Mouse (Mus musculus): ENCODE measurements at regions not wholly inside any gene's neighbourhood (a gene's known extent, or its start where the extent isn't known, plus 50 kb on each side); places are given as distances from the start of the nearest gene placed in this dataset.
A peak's percentile ranks its signal among the peaks of the same experiment; 100 is the strongest.
"Not testable (repeated sequence)": the region's sequence is repeated elsewhere in the genome, so short reads cannot be mapped to it uniquely, and the experiment has no call there.

DNA sequence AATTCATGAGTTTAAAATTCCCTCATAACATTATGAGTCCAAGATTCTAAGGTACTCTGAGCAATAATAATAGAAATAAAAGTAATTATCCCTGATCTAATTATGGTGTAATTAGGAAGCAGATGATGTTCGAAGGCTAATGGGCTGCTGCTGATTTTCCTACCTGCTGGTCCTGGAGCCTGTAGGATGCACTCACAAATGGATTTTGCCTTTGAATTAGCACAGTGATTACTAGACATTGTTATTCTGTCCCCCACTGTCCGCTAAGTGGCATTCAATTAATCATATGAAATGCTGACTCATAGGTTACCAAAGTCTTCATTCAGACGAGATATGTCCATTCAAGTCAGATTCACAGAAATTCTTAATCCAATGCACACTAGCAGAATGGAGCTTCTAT lies 246.0 kb upstream of the Klf6 start:
- Histone ChIP-seq H3K4me1 (ENCODE audit: control insufficient read depth, insufficient read depth, low read length) (peaks cover 22% of the 10 kb centered on the region), H3K4me3 (ENCODE audit: insufficient read depth, low read length) (no peak overlapping the region), H3K27ac (ENCODE audit: insufficient read depth, low read depth, low read length) (peak overlapping the region; percentile 66)
- no peak for TF ChIP-seq CTCF (IDR thresholded peaks at IDR 0.05; ENCODE audit: low read depth, low read length)
- no peak for TF ChIP-seq POLR2A (IDR thresholded peaks at IDR 0.05; ENCODE audit: borderline replicate concordance, low read depth, low read length)

- Histone ChIP-seq H3K4me3 (ENCODE audit: insufficient read depth, low read length) (no peak overlapping the region), H3K27ac (ENCODE audit: insufficient read depth, low read depth, low read length) (no peak overlapping the region), H3K4me1 (ENCODE audit: control insufficient read depth, insufficient read depth, low read length) (peaks cover 8% of the 10 kb centered on the region)
- TF ChIP-seq CTCF (IDR thresholded peaks at IDR 0.05; ENCODE audit: low read depth, low read length): no peak
- no peak for TF ChIP-seq POLR2A (IDR thresholded peaks at IDR 0.05; ENCODE audit: borderline replicate concordance, low read depth, low read length)
Measured at GRCm38 (mm10) chr13:5628124-5628523, 233.2 kb upstream of the Klf6 start.

- TF ChIP-seq POLR2A (IDR thresholded peaks at IDR 0.05; ENCODE audit: borderline replicate concordance, low read depth, low read length): no peak
- TF ChIP-seq CTCF (IDR thresholded peaks at IDR 0.05; ENCODE audit: low read depth, low read length): no peak
- H3K4me1 ChIP-seq (ENCODE audit: control insufficient read depth, insufficient read depth, low read length): peaks cover 11% of the 10 kb centered on the region; the same call in 1 of the 2 replicates
- no peak overlapping the region for H3K4me3 ChIP-seq (ENCODE audit: insufficient read depth, low read length)
- no peak overlapping the region for H3K27ac ChIP-seq (ENCODE audit: insufficient read depth, low read depth, low read length)
Measured at GRCm38 (mm10) chr13:5634960-5635359, 226.3 kb upstream of the Klf6 start.

DNA sequence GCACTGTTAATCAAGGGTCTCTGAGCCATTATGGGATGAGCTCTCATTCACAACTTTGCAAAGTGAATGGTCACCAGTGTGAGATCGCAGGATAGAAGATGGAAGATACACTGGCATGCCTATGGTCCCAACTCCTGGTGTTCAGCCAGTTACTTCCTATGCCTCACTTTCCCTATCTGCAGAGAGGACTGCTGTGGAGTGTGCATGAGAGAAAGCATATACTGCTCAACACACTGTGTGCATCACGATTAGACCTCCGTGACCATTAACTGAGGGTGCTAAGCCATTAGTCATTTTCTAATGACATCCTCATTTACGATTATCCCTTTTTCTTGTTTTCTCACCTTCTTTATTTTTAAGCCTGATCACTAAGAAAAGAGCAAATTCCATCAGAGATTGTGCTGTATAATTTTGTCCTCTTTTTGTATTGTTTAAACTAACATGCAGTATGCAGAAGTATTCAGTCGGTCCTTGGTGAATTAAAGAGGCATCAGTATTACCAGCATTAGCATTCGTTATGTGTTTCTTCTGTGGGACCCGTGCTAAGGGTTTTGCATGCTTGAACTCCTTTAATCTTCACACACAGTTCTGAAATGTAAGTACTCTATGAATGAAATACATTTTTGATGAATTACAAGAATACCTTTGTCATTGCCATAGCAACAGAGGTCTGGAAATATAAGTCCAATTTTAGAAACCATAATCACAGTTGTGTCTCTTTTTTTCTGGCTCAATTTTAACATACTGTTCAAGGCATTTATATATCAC lies 219.4 kb upstream of the Klf6 start:
- TF ChIP-seq CTCF (IDR thresholded peaks at IDR 0.05; ENCODE audit: low read depth, low read length) (no peak), POLR2A (IDR thresholded peaks at IDR 0.05; ENCODE audit: borderline replicate concordance, low read depth, low read length) (no peak)
- Histone ChIP-seq H3K4me3 (ENCODE audit: insufficient read depth, low read length) (no peak overlapping the region), H3K27ac (ENCODE audit: insufficient read depth, low read depth, low read length) (no peak overlapping the region), H3K4me1 (ENCODE audit: control insufficient read depth, insufficient read depth, low read length) (no peaks in the 10 kb centered on the region)

DNA sequence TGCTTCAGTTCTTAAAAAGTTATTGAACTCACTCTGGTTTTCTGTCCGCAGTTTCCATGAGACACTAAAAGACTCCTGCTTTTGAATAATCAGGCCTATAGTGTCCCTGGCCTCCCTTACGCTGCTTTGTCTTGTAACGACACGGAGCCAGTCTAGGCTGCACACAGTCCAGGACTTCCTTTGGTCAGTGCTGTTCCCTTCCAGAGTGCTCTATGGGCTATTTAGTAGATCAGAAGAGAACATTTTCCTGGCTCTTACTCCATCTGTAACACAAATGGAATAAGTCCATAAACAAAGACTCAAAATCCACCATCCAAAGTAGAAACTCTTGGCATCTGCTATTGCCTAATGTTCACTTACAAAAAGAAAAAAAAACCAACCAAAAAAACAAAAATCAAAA lies 213.0 kb upstream of the Klf6 start:
- Histone ChIP-seq H3K27ac (ENCODE audit: insufficient read depth, low read depth, low read length) (no peak overlapping the region), H3K4me1 (ENCODE audit: control insufficient read depth, insufficient read depth, low read length) (no peaks in the 10 kb centered on the region), H3K4me3 (ENCODE audit: insufficient read depth, low read length) (no peak overlapping the region)
- TF ChIP-seq CTCF (IDR thresholded peaks at IDR 0.05; ENCODE audit: low read depth, low read length) (no peak), POLR2A (IDR thresholded peaks at IDR 0.05; ENCODE audit: borderline replicate concordance, low read depth, low read length) (no peak)

DNA sequence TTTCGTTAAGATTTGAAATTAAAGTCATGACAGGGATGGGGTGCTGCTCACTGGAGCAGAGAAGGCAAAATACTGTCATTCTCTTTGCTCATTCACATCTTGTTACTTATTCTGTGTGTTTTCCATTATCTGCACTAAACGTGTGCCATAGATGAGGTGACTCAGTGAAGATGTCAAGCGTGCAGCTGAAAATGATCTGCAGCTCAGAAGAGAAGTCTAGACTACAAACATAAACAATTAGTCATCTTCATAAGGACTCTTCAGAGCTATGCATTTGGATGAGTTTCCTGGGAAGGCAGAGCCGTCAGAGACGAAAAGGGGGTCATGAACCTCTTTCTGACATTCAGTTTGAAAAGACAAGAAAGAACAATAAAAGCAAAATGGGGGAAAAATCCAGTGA lies 203.7 kb upstream of the Klf6 start:
- TF ChIP-seq POLR2A (IDR thresholded peaks at IDR 0.05; ENCODE audit: borderline replicate concordance, low read depth, low read length) (no peak), CTCF (IDR thresholded peaks at IDR 0.05; ENCODE audit: low read depth, low read length) (no peak)
- Histone ChIP-seq H3K4me1 (ENCODE audit: control insufficient read depth, insufficient read depth, low read length) (no peaks in the 10 kb centered on the region), H3K27ac (ENCODE audit: insufficient read depth, low read depth, low read length) (no peak overlapping the region), H3K4me3 (ENCODE audit: insufficient read depth, low read length) (no peak overlapping the region)

DNA sequence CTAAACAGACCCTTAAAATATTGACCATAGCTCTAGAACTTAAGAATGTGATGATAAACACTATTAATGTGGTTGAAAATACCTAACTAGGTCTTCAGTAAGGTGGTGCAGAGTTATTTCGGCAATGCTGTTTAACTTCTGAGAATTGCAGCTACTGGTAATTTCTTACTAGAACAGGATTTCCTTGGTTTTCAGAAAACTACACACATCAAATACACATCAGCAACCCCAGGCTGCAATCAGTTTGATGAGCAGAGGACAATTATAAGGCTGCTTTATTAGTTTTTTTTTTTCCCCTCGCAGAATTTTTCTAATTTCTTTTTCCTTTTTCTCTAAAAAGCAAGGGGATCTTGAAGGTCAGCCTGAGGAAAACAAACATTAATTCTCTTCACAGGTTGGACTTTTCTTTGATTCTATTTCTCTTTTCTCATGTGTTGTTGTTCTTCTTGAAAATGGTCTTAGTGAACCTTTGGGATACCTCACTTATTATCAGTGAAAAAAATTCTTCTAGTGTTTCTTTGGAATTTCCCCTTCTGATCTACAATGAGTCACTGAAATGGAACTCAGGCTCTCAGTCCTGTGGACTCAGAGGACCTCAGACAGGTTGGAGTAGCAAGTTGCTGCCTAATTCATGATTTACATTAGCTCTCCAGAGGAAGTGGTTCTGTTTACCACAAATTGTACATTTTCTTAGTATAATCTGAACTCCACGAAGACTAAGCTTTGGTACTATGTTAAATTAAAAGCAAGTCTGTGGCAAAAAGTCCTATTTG lies 194.9 kb upstream of the Klf6 start:
- Histone ChIP-seq H3K27ac (ENCODE audit: insufficient read depth, low read depth, low read length) (no peak overlapping the region), H3K4me3 (ENCODE audit: insufficient read depth, low read length) (no peak overlapping the region), H3K4me1 (ENCODE audit: control insufficient read depth, insufficient read depth, low read length) (peaks cover 7% of the 10 kb centered on the region)
- TF ChIP-seq POLR2A (IDR thresholded peaks at IDR 0.05; ENCODE audit: borderline replicate concordance, low read depth, low read length): no peak
- no peak for TF ChIP-seq CTCF (IDR thresholded peaks at IDR 0.05; ENCODE audit: low read depth, low read length)

- Histone ChIP-seq H3K27ac (ENCODE audit: insufficient read depth, low read depth, low read length) (no peak overlapping the region), H3K4me3 (ENCODE audit: insufficient read depth, low read length) (no peak overlapping the region), H3K4me1 (ENCODE audit: control insufficient read depth, insufficient read depth, low read length) (no peaks in the 10 kb centered on the region)
- TF ChIP-seq CTCF (IDR thresholded peaks at IDR 0.05; ENCODE audit: low read depth, low read length): no peak
- TF ChIP-seq POLR2A (IDR thresholded peaks at IDR 0.05; ENCODE audit: borderline replicate concordance, low read depth, low read length): no peak
Measured at GRCm38 (mm10) chr13:5675668-5676067, 185.6 kb upstream of the Klf6 start.

DNA sequence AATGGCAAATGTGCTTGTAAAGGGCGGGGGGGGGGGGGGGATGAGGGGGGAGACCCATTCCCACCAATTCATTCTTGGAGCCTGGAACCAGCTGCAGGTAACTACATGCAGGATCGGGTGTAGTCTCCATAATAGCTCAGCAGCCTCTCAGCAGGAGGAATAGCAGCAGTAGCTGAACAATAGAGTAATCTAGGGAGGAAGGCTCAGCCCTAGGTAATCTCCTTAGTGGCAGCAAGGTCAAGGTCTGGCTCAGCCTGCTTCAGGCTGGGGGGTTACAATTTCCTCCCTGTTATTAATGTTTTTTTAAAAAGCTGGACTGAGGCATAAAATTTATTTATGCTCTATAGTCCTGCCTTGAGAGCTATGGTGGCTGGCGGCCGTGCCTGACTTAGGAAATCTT lies 171.2 kb upstream of the Klf6 start:
- Histone ChIP-seq H3K4me1 (ENCODE audit: control insufficient read depth, insufficient read depth, low read length) (no peaks in the 10 kb centered on the region), H3K4me3 (ENCODE audit: insufficient read depth, low read length) (no peak overlapping the region), H3K27ac (ENCODE audit: insufficient read depth, low read depth, low read length) (no peak overlapping the region)
- no peak for TF ChIP-seq CTCF (IDR thresholded peaks at IDR 0.05; ENCODE audit: low read depth, low read length)
- TF ChIP-seq POLR2A (IDR thresholded peaks at IDR 0.05; ENCODE audit: borderline replicate concordance, low read depth, low read length): no peak

GRCm38 (mm10) chr13:5690680-5691079 lies 170.6 kb upstream of the Klf6 start:
- H3K27ac ChIP-seq (ENCODE audit: insufficient read depth, low read depth, low read length); H3K4me3 ChIP-seq (ENCODE audit: insufficient read depth, low read length); H3K4me1 ChIP-seq (ENCODE audit: control insufficient read depth, insufficient read depth, low read length): not testable (repeated sequence)

All from bone marrow macrophage, adult 2 months (primary cell).